Mouse (Mus musculus): ENCODE measurements around the gene Casp3. TPM values are rescaled to one million over a fixed set of nuclear protein-coding genes. Genes with fewer than 3 reads are reported as not detected.

Gene Casp3
- 36.1 TPM for polyA plus RNA-seq (2014; fragmentation: Illumina TruSeq; extraction: RNeasy Lipid Tissue Mini Kit (QIAGEN cat#74804); ENCODE audit: low read depth, low replicate concordance)

DNA sequence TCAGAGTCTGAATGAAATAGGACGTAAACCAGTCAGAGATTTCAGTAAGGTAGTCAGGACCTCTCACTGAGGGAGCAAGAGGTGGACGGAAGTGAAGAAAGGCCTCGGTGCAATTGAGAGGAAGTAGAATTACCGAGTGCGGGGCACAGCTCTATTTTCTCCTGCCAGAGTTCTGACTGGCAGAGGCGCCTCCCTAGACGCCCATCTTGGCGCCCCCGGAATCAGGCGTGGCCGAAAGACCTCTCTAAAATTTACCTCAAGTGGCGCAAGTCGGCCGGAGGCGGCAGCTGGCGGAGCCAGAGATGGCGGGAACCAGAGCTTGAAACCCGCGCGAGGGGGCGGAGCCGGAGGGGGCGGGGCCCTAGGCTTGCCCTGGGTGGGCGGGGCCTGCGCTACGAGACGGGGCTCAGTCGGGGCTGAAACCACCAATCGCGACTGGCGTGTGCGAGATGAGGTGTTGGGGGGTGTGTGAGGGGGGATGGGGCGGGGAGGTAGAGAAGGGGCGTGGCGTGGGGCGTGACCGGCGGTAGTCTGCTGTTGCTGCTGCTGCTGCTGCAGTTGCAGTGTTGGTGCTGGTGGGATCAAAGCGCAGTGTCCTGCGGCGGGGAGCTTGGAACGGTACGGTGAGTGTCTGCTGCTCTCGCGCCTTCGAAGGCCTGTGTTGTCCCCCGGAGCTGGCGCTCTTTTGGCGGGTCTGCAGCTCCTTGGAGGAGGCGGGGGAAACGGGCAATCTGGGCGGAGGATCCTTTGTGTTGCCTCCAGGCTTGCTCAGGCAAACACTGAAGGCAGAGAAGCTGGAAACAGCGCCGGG lies at the start of gene Casp3, which contains the start of gene Primpol:
Casp3 (plus strand) TSS at position 413 of the 811 bp plus-strand sequence.
Primpol (minus strand) TSS at position 334 of the 811 bp plus-strand sequence.

Other genes with a start within 250 kb of the Casp3 start
- gene Acsl1, start 146.3 kb upstream of the Casp3 start, polyA plus RNA-seq (2014; fragmentation: Illumina TruSeq; extraction: RNeasy Lipid Tissue Mini Kit (QIAGEN cat#74804); ENCODE audit: low read depth, low replicate concordance) = 514 TPM
- 0.77 TPM for gene Cenpu, start 65.3 kb upstream of the Casp3 start, polyA plus RNA-seq (2014; fragmentation: Illumina TruSeq; extraction: RNeasy Lipid Tissue Mini Kit (QIAGEN cat#74804); ENCODE audit: low read depth, low replicate concordance)
- gene Primpol, start 79 bp upstream of the Casp3 start, polyA plus RNA-seq (2014; fragmentation: Illumina TruSeq; extraction: RNeasy Lipid Tissue Mini Kit (QIAGEN cat#74804); ENCODE audit: low read depth, low replicate concordance) = 7.2 TPM
- 152 TPM for gene Irf2, start 122.4 kb downstream of the Casp3 start, polyA plus RNA-seq (2014; fragmentation: Illumina TruSeq; extraction: RNeasy Lipid Tissue Mini Kit (QIAGEN cat#74804); ENCODE audit: low read depth, low replicate concordance)

All from liver, adult 10 weeks (tissue).